Comparison of ENCODE assay signal across 7 mouse cellular contexts in the genomic region with DNA sequence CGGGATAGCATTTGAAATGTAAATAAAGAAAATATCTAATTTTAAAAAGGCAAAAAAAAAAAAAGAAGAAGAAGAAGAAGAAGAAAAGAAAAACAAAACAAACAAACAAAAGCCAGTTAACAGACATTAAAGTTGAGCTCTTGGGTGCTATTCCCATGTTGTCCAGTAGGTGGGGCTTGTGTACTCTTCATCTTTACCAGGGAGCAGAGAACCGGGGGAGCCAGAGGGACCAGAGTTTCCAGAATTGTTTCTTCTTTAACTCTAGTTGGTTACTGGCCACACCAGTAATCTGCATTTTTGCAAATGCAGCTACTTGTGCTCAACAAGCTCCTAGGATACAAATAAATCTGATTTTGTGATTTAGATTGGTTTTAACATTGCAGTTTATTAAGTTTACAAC.
DNase-seq lines count a peak whose midpoint lies in the region; ATAC-seq and TF ChIP-seq lines count a peak whose summit lies in the region.

No protein-coding gene starts in this region.

- no peaks in the 10 kb centered on the region for H3K27me3 ChIP-seq in ES-Bruce4 (ENCODE audit: control insufficient read depth, insufficient read depth, low read length, poor library complexity, severe bottlenecking)
- H3K27me3 ChIP-seq in small intestine, adult 2 months (ENCODE audit: control insufficient read depth, insufficient read depth, low read length) = no peaks in the 10 kb centered on the region

- TF ChIP-seq EP300 in ES-Bruce4 (IDR thresholded peaks at IDR 0.05; ENCODE audit: insufficient read depth, low read depth, low read length) = no peak

- H3K36me3 ChIP-seq in ES-Bruce4 (ENCODE audit: control insufficient read depth, insufficient read depth, low read length, poor library complexity, severe bottlenecking) = no peaks in the 10 kb centered on the region
- H3K36me3 ChIP-seq in small intestine, adult 2 months (ENCODE audit: control insufficient read depth, insufficient read depth, low read length) = no peaks in the 10 kb centered on the region

- WGBS in small intestine, adult 2 months = 6% methylated on average over 2 of the region's 2 CpGs

- no peaks in the 10 kb centered on the region for H3K4me1 ChIP-seq in ES-Bruce4 (ENCODE audit: control insufficient read depth, insufficient read depth, low read length)
- no peaks in the 10 kb centered on the region for H3K4me1 ChIP-seq in small intestine, adult 2 months (ENCODE audit: control insufficient read depth, insufficient read depth, insufficient read length, low read length)

- TF ChIP-seq POLR2A in ES-Bruce4 (IDR thresholded peaks at IDR 0.05; ENCODE audit: insufficient read depth, low read length) = no peak
- no peak for TF ChIP-seq POLR2A in small intestine, adult 2 months (IDR thresholded peaks at IDR 0.05; ENCODE audit: low read depth, low read length)

- H3K4me3 ChIP-seq in ES-Bruce4 (ENCODE audit: low read depth, low read length) = no peak overlapping the region
- no peak overlapping the region for H3K4me3 ChIP-seq in small intestine, adult 2 months (ENCODE audit: low read depth, low read length)

- no peak overlapping the region for H3K9ac ChIP-seq in ES-Bruce4 (ENCODE audit: low read depth, poor library complexity, severe bottlenecking)

- TF ChIP-seq CTCF in ES-Bruce4 (IDR thresholded peaks at IDR 0.05; ENCODE audit: low read depth, low read length) = peak; percentile 32
- TF ChIP-seq CTCF in small intestine, adult 2 months (IDR thresholded peaks at IDR 0.05; ENCODE audit: extremely low read depth, insufficient read length, insufficient replicate concordance, low read depth, low read length) = peak; percentile 48; the same call in 1 of the 2 replicates

- DNase-seq in adrenal gland, adult 18-20 months (ENCODE audit: low spot score in 2 of 2) = peak; percentile 44 to 45
- peak; percentile 66 for DNase-seq in layer of hippocampus, adult 11-12 months (ENCODE audit: low spot score)
- DNase-seq in lung, postnatal 14 days = peak; percentile 67

- no peak overlapping the region for H3K27ac ChIP-seq in ES-Bruce4 (ENCODE audit: insufficient read depth, low read length)
- H3K27ac ChIP-seq in small intestine, adult 2 months (ENCODE audit: insufficient read depth, low read depth, low read length) = no peak overlapping the region

- peak; percentile 93 for ATAC-seq in common myeloid progenitor, adult 5-6 weeks (replicated peaks; ENCODE audit: low read depth, poor library complexity, severe bottlenecking)
- ATAC-seq in granulocyte monocyte progenitor cell, adult 5-6 weeks (replicated peaks; ENCODE audit: poor library complexity, severe bottlenecking) = peak; percentile 86

- H3K9me3 ChIP-seq in ES-Bruce4 (replicated peaks; ENCODE audit: control insufficient read depth, insufficient read depth, low read length, poor library complexity, severe bottlenecking) = no peaks in the 10 kb centered on the region
